Mouse (Mus musculus): ENCODE data around the gene Cd9.

DNA sequence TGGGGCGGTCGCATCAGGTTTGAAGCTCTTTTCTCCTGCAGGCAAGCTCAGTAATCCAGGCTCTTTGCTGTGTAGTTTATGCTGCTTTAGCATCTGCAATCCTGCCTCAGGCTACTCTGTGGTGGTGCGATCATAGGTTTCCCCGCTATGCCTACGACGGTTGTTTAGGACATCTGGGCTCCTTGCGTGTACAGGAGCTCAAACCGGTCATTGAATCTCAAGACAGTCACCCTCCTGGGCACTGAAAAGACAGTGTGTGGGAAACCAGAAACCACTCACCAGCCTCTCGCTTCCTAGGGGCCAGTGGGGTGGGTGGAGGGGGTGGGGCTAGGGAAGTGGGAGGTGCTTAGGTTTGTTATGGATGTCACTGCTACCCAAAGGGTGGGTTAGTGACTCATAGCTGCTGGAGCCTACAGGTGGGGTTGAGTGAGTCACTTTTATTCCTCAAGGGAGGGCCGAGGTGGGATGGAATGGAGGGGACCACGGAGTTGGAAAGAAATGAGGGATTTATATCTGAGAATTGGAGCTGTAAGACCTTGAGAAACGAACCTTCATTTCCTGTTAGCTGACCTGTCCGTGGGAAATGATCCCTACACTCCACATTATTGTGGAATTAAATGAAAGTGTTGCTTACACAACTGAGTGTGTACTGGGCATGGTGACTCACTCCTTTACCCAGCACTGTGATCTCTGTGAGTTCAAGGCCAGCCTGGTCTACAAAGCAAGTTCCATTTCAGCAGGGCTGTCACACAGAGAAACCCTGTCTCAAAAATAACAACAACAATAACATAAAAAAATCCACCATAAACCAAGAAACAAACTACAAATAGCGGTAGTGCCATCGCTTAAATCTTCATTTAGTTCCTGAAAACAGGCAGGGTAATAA lies 69.1 kb downstream of the Cd9 start:
- TF ChIP-seq POLR2A (IDR thresholded peaks at IDR 0.05; ENCODE audit: control insufficient read depth, low read depth, low read length), result no peak
- no peak for TF ChIP-seq CTCF (IDR thresholded peaks at IDR 0.05; ENCODE audit: control insufficient read depth, insufficient read depth, insufficient replicate concordance, low read depth, low read length)

Measured in testis, adult 2 months (tissue).